23 mouse cellular contexts compared by ENCODE assay signal in genomic region chr5:121845361-121845760, GRCm38 (mm10). TPM values are rescaled to one million over a fixed set of nuclear protein-coding genes. Genes with fewer than 3 reads are reported as not detected.
DNase-seq lines count a peak whose midpoint lies in the region; ATAC-seq and TF ChIP-seq lines count a peak whose summit lies in the region.
"Had no signal": no experiment of that assay in that cellular context is flagged by ENCODE, and none has a peak within 500 bp of the region (broad histone marks: within the 10 kb centered on the region; RNA-seq: fewer than 3 reads in every experiment).

No protein-coding gene starts in this region.

- H3K27ac ChIP-seq in heart, embryonic 11.5 days (ENCODE audit: low read depth, low read length) = no peak overlapping the region
- no peak overlapping the region for H3K27ac ChIP-seq in liver, embryonic 13.5 days
- H3K27ac ChIP-seq in liver, postnatal 0 days (ENCODE audit: low read depth) = no peak overlapping the region
- H3K27ac ChIP-seq in ES-Bruce4 (ENCODE audit: insufficient read depth, low read length) = no peak overlapping the region
- H3K27ac ChIP-seq in brown adipose tissue, adult 24 weeks (replicated peaks; ENCODE audit: low read depth, low read length) = peak overlapping the region; percentile 62
- H3K27ac ChIP-seq: forebrain, embryonic 10.5 days; heart, embryonic 13.5 days; intestine, embryonic 15.5 days; limb, embryonic 13.5 days; liver, embryonic 15.5 days; midbrain, embryonic 15.5 days; neural tube, embryonic 12.5 days had no signal

- peaks cover 16% of the 10 kb centered on the region for H3K27me3 ChIP-seq in heart, embryonic 11.5 days (ENCODE audit: control insufficient read depth, insufficient read depth, low read length)
- H3K27me3 ChIP-seq in liver, embryonic 13.5 days = peaks cover 27% of the 10 kb centered on the region
- H3K27me3 ChIP-seq in liver, postnatal 0 days (ENCODE audit: insufficient read depth, low read length) = peaks cover 8% of the 10 kb centered on the region; the same call in 1 of the 2 replicates
- H3K27me3 ChIP-seq in ES-Bruce4 (ENCODE audit: control insufficient read depth, insufficient read depth, low read length, poor library complexity, severe bottlenecking) = no peaks in the 10 kb centered on the region

- no peak overlapping the region for H3K9ac ChIP-seq in heart, embryonic 11.5 days (ENCODE audit: low read depth, low read length)
- H3K9ac ChIP-seq in liver, embryonic 13.5 days = no peak overlapping the region; the same call in 1 of the 2 replicates
- H3K9ac ChIP-seq in liver, postnatal 0 days (replicated peaks) = no peak overlapping the region
- H3K9ac ChIP-seq in ES-Bruce4 (ENCODE audit: low read depth, poor library complexity, severe bottlenecking) = no peak overlapping the region
- H3K9ac ChIP-seq: heart, embryonic 13.5 days; intestine, embryonic 15.5 days; limb, embryonic 13.5 days; liver, embryonic 15.5 days; midbrain, embryonic 15.5 days; neural tube, embryonic 12.5 days had no signal

- no peak for TF ChIP-seq CTCF in liver, postnatal 0 days (IDR thresholded peaks at IDR 0.05; ENCODE audit: low read depth)
- TF ChIP-seq CTCF in ES-Bruce4 (IDR thresholded peaks at IDR 0.05; ENCODE audit: low read depth, low read length) = no peak

- H3K4me2 ChIP-seq in heart, embryonic 11.5 days = 0 out of 2 replicates have a peak overlapping the region, but pooled peaks have one; percentile 16
- H3K4me2 ChIP-seq in liver, embryonic 13.5 days = 0 out of 2 replicates have a peak overlapping the region, but pooled peaks have one; percentile 6
- no peak overlapping the region for H3K4me2 ChIP-seq in liver, postnatal 0 days (ENCODE audit: low read depth, low read length)
- H3K4me2 ChIP-seq: heart, embryonic 13.5 days; intestine, embryonic 15.5 days; limb, embryonic 13.5 days; midbrain, embryonic 15.5 days; neural tube, embryonic 12.5 days had no signal

- no peak for TF ChIP-seq EP300 in liver, postnatal 0 days (IDR thresholded peaks at IDR 0.05; ENCODE audit: low read depth)
- TF ChIP-seq EP300 in ES-Bruce4 (IDR thresholded peaks at IDR 0.05; ENCODE audit: insufficient read depth, low read depth, low read length) = no peak

- no peak overlapping the region for H3K4me3 ChIP-seq in heart, embryonic 11.5 days (ENCODE audit: low read depth, low read length)
- no peak overlapping the region for H3K4me3 ChIP-seq in liver, embryonic 13.5 days (replicated peaks)
- no peak overlapping the region for H3K4me3 ChIP-seq in liver, postnatal 0 days (ENCODE audit: low read depth, low read length)
- H3K4me3 ChIP-seq in ES-Bruce4 (ENCODE audit: low read depth, low read length) = 0 out of 2 replicates have a peak overlapping the region, but pooled peaks have one; percentile 2
- H3K4me3 ChIP-seq in brown adipose tissue, adult 24 weeks (ENCODE audit: insufficient read depth, low read depth, low read length) = no peak overlapping the region
- H3K4me3 ChIP-seq: forebrain, embryonic 10.5 days; heart, embryonic 13.5 days; intestine, embryonic 15.5 days; limb, embryonic 13.5 days; liver, embryonic 15.5 days; midbrain, embryonic 15.5 days; neural tube, embryonic 12.5 days had no signal

- peaks cover 28% of the 10 kb centered on the region for H3K4me1 ChIP-seq in heart, embryonic 11.5 days (ENCODE audit: control insufficient read depth, insufficient read depth, low read length)
- peaks cover 53% of the 10 kb centered on the region for H3K4me1 ChIP-seq in liver, embryonic 13.5 days (replicated peaks)
- H3K4me1 ChIP-seq in liver, postnatal 0 days (ENCODE audit: insufficient read depth) = peaks cover 32% of the 10 kb centered on the region
- peaks cover 6% of the 10 kb centered on the region for H3K4me1 ChIP-seq in ES-Bruce4 (ENCODE audit: control insufficient read depth, insufficient read depth, low read length)
- H3K4me1 ChIP-seq in brown adipose tissue, adult 24 weeks (ENCODE audit: control insufficient read depth, insufficient read depth, insufficient read length, low read length) = peaks cover 18% of the 10 kb centered on the region

- H3K36me3 ChIP-seq in heart, embryonic 11.5 days (ENCODE audit: control insufficient read depth, insufficient read depth, low read length) = no peaks in the 10 kb centered on the region; the same call in 1 of the 2 replicates
- H3K36me3 ChIP-seq in liver, embryonic 13.5 days = no peaks in the 10 kb centered on the region
- H3K36me3 ChIP-seq in liver, postnatal 0 days (replicated peaks; ENCODE audit: insufficient read depth, low read length) = no peaks in the 10 kb centered on the region
- no peaks in the 10 kb centered on the region for H3K36me3 ChIP-seq in ES-Bruce4 (ENCODE audit: control insufficient read depth, insufficient read depth, low read length, poor library complexity, severe bottlenecking)
- H3K36me3 ChIP-seq: forebrain, embryonic 10.5 days; heart, embryonic 13.5 days; intestine, embryonic 15.5 days; limb, embryonic 13.5 days; liver, embryonic 15.5 days; midbrain, embryonic 15.5 days; neural tube, embryonic 12.5 days had no signal

- 23% methylated on average over 4 of the region's 4 CpGs for WGBS in heart, embryonic 11.5 days (ENCODE audit: insufficient replicate concordance)
- WGBS in liver, embryonic 13.5 days (ENCODE audit: insufficient replicate concordance) = 9% methylated on average over 4 of the region's 4 CpGs
- 21% methylated on average over 4 of the region's 4 CpGs for WGBS in liver, postnatal 0 days (ENCODE audit: insufficient replicate concordance)

- no peak for DNase-seq in heart, adult 9 months (ENCODE audit: low spot score in 2 of 2)
- DNase-seq in liver, embryonic 13.5 days = no peak
- DNase-seq in liver, postnatal 0 days = no peak
- DNase-seq in gastrocnemius, postnatal 25 days = no peak
- DNase-seq: adrenal gland, postnatal 10 days; B cell, adult 2 months; cerebellum, adult 8-10 months; gastrocnemius, postnatal 14 days; kidney, postnatal 4 days; thymus, adult 2 months had no signal

- no peak for TF ChIP-seq POLR2A in ES-Bruce4 (IDR thresholded peaks at IDR 0.05; ENCODE audit: insufficient read depth, low read length)

- H3K9me3 ChIP-seq in heart, embryonic 11.5 days (replicated peaks; ENCODE audit: control insufficient read depth, low read length) = no peaks in the 10 kb centered on the region
- H3K9me3 ChIP-seq in liver, embryonic 13.5 days (replicated peaks) = no peaks in the 10 kb centered on the region
- H3K9me3 ChIP-seq in liver, postnatal 0 days (ENCODE audit: low read length) = no peaks in the 10 kb centered on the region
- no peaks in the 10 kb centered on the region for H3K9me3 ChIP-seq in ES-Bruce4 (replicated peaks; ENCODE audit: control insufficient read depth, insufficient read depth, low read length, poor library complexity, severe bottlenecking)
- H3K9me3 ChIP-seq: forebrain, embryonic 10.5 days; heart, embryonic 13.5 days; intestine, embryonic 15.5 days; limb, embryonic 13.5 days; liver, embryonic 15.5 days; midbrain, embryonic 15.5 days; neural tube, embryonic 12.5 days had no signal

- no peak for ATAC-seq in heart, embryonic 11.5 days (replicated peaks; ENCODE audit: insufficient number of reproducible peaks, low FRiP score, low TSS enrichment)
- no peak for ATAC-seq in liver, embryonic 13.5 days (ENCODE audit: low read depth)
- ATAC-seq in liver, postnatal 0 days = no peak
- ATAC-seq: forebrain, embryonic 16.5 days; hindbrain, embryonic 16.5 days; intestine, embryonic 15.5 days; lung, postnatal 0 days; midbrain, embryonic 15.5 days had no signal

RNA-seq across cellular contexts. Expression of gene Pheta1, which starts 3.4 kb away (rescaled TPM):
- polyA plus RNA-seq in heart, embryonic 11.5 days (2014; fragmentation: Nextera tagmentation; extraction: Ambion mirVana) = 10.6 and 11.8 TPM in 2 replicates
- 3.7 and 4.0 TPM in 2 replicates for polyA plus RNA-seq in liver, embryonic 13.5 days (2015; fragmentation: Nextera tagmentation; extraction: Ambion mirVana)
- polyA plus RNA-seq in liver, postnatal 0 days (2015; fragmentation: Nextera tagmentation; extraction: Ambion mirVana) = 4.8 and 5.7 TPM in 2 replicates
- polyA plus RNA-seq in ES-Bruce4 (2011; ENCODE audit: insufficient read depth, insufficient read length, low read depth, missing spikeins) = 5.8 TPM in 2 replicates
- 2.5 and 3.0 TPM in 2 replicates for polyA plus RNA-seq in brown adipose tissue, adult 24 weeks (2012; ENCODE audit: insufficient read depth, insufficient read length, missing spikeins)
- total RNA-seq in gastrocnemius, postnatal 25 days (2021) = 1 to 10 TPM; 4.3 to 4.9 TPM

RNA-seq across cellular contexts. Expression of gene Sh2b3, which starts 7.9 kb away (rescaled TPM):
- polyA plus RNA-seq in heart, embryonic 11.5 days (2014; fragmentation: Nextera tagmentation; extraction: Ambion mirVana) = 16.8 and 17.2 TPM in 2 replicates
- 6.1 TPM in 2 replicates for polyA plus RNA-seq in liver, embryonic 13.5 days (2015; fragmentation: Nextera tagmentation; extraction: Ambion mirVana)
- 9.0 and 9.1 TPM in 2 replicates for polyA plus RNA-seq in liver, postnatal 0 days (2015; fragmentation: Nextera tagmentation; extraction: Ambion mirVana)
- 8.0 and 8.5 TPM in 2 replicates for polyA plus RNA-seq in ES-Bruce4 (2011; ENCODE audit: insufficient read depth, insufficient read length, low read depth, missing spikeins)
- polyA plus RNA-seq in brown adipose tissue, adult 24 weeks (2012; ENCODE audit: insufficient read depth, insufficient read length, missing spikeins) = 7.9 and 8.2 TPM in 2 replicates
- 10 to 100 TPM; 12.1 to 14.9 TPM for total RNA-seq in gastrocnemius, postnatal 25 days (2021)
